Mouse (Mus musculus): Measurements from ENCODE around the gene Rnf11. TPM values are rescaled to one million over a fixed set of nuclear protein-coding genes. Genes with fewer than 3 reads are reported as not detected.

Rnf11 gene
- total and polyA plus RNA-seq, 3 experiments, result 11.9 to 30.9 (median 13.7) TPM

DNA sequence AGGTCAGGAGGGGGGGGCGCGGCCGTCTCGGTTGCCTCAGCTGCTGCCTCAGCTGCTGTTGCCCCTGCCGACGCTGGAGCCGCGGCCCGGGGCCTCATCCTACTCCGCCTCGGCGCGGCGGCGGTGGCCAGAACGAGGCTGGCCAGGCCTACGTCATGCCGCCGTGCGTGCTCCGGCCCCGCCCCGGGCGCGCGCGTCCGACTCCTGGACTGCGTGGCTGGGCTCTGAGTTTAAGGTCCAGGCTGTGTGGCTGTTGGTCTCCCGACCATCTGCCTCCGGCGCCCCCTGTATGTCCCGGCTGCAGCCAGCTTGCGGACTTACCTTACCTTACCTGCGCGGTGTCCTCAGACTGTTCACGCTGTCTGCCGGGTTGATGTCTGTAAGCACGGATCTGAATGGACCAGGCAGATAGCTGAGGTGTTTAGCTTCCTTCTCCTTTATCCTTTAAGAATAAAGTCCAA is 7.9 kb downstream of the Rnf11 start (continued):
- peak; percentile 19; the same call in 1 of the 2 replicates for TF ChIP-seq MAZ (IDR thresholded peaks at IDR 0.05; ENCODE audit: low read depth, low read length)
- TF ChIP-seq USF2 (conservative IDR thresholded peaks at IDR 0.05; ENCODE audit: low read depth, low read length), result no peak
- no peak for TF ChIP-seq ZC3H11A (IDR thresholded peaks at IDR 0.05; ENCODE audit: low read depth, low read length)
- no peak for TF ChIP-seq KAT2A (IDR thresholded peaks at IDR 0.05; ENCODE audit: insufficient replicate concordance, low read length)
- TF ChIP-seq GABPA (IDR thresholded peaks at IDR 0.05; ENCODE audit: insufficient replicate concordance, low read depth, low read length), result no peak
- peak; percentile 24; the same call in 1 of the 2 replicates for TF ChIP-seq IRF4 (IDR thresholded peaks at IDR 0.05; ENCODE audit: low read depth, low read length)
- TF ChIP-seq PAX5 (IDR thresholded peaks at IDR 0.05; ENCODE audit: low read length), result no peak
- no peak for TF ChIP-seq CHD2 (IDR thresholded peaks at IDR 0.05; ENCODE audit: low read length)

DNA sequence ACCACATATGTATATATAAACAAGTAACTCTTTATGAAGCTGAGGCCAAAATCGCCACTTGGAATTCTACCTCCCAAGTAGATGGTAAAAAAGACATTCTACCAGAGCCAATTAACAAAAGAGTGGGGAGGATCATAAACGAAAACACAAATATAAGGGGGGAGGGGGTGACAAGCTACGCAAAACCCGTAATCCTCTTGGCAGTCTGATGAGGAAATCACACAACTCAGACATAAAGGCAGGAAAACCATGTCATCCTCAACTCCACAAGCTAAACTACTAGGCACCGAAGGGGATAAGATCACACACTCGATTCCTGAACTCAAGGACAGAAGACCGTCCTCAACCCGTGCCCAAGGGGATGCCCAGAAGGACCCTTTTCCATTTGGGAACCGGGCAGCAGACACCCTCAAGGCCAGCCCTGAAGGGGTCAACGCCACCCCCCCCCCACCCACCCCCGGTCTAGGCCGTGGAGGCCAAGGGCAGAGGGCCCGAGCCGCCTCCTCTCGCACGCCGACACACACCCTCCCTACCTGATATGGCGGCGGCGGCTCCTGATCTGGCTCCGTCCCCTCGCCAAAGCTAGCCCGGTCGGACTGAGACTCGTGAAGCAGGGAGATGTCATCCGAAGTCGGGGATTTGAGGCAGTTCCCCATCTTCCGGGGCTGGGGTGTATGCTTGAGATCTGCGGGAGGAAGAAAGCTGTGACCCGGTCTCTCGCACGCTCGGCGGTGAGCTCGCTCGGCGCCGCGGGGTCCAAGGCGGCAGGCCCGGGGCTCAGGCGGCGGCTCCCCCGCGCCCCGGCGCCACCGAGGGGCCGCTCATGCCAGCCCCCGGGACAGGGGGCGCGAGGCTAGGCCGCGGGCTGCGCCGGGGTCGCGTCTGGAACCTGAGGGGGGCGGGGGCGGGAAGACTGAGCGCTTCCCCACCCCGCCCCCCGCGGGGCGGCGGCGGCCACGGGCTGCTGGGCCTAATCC is 8.7 kb downstream of the Rnf11 start:
- Histone ChIP-seq H3K4me1 (ENCODE audit: control insufficient read depth in 1 of 2, insufficient read depth in 2 of 2) (peaks cover 0 to 36% of the 10 kb centered on the region in 2 experiments; a peak in 2 of 4 replicates), H3K79me2 (replicated peaks; ENCODE audit: control insufficient read depth, extremely low read depth, insufficient read depth, poor library complexity, severe bottlenecking) (peaks cover 30% of the 10 kb centered on the region), H3K27me3 (replicated peaks) (peaks cover 15% of the 10 kb centered on the region), H3K9ac (ENCODE audit: insufficient read depth, low read depth) (peak overlapping the region; percentile 99), H3K4me3 (replicated peaks in 1 of 3; ENCODE audit: low read depth in 2 of 3, low read length in 2 of 3, poor library complexity in 1 of 3) (peak overlapping the region; percentile 70 to 96 (median 93)), H3K9me3 (replicated peaks; ENCODE audit: low read length) (no peaks in the 10 kb centered on the region), H3K4me2 (ENCODE audit: insufficient read depth, low read depth, poor library complexity, severe bottlenecking) (peak overlapping the region; percentile 63), H3K27ac (ENCODE audit: insufficient read depth, low read depth) (peak overlapping the region; percentile 0; the same call in 1 of the 2 replicates), H3K36me3 (replicated peaks in 1 of 2; ENCODE audit: control insufficient read depth in 1 of 2, insufficient read depth in 1 of 2, low read length in 1 of 2) (peaks cover 3 to 17% of the 10 kb centered on the region in 2 experiments)
- DNase-seq (ENCODE audit: extremely low read depth), result peak; percentile 24
- TF ChIP-seq MXI1 (IDR thresholded peaks at IDR 0.05; ENCODE audit: low read depth, low read length) (no peak), CHD2 (IDR thresholded peaks at IDR 0.05; ENCODE audit: low read length) (peak; percentile 40; the same call in 1 of the 2 replicates), SIN3A (IDR thresholded peaks at IDR 0.05; ENCODE audit: low read length) (peak; percentile 32; the same call in 1 of the 2 replicates)
- in situ Hi-C loops (cut with MboI; ENCODE audit: low pct_ligation_motif_present, low pct_unique_long_range_greater_than_20kb, low sequenced_read_pairs), result no loop called here
- dilution Hi-C loops (cut with MboI; ENCODE audit: extremely low pct_ligation_motif_present, extremely low pct_unique_long_range_greater_than_20kb, low sequenced_read_pairs), result no loop called here

DNA sequence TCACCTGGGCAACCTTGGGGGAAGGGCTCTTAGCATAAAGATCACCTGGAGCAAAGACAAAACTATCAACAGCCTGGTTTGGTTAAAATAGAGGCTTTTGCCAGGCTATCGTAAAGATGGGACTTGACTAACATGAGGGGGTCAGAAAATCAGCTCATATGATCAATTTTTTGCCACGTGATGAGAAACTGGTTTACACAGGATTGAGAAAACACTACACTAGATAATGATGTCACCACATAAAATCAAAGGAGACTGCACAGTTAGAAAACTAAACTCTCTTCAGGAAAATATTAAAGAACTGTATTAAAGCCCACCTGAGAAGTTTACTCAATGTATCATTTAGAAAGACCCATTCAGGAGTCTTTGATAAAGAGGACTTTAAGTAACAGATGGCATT is 9.4 kb downstream of the Rnf11 start:
- peak overlapping the region; percentile 99; the same call in 1 of the 2 replicates for H3K9ac ChIP-seq (ENCODE audit: insufficient read depth, low read depth)
- H3K79me2 ChIP-seq (replicated peaks; ENCODE audit: control insufficient read depth, extremely low read depth, insufficient read depth, poor library complexity, severe bottlenecking), result peaks cover 35% of the 10 kb centered on the region
- dilution Hi-C loops (cut with MboI; ENCODE audit: extremely low pct_ligation_motif_present, extremely low pct_unique_long_range_greater_than_20kb, low sequenced_read_pairs), result no loop called here
- DNase-seq (ENCODE audit: extremely low read depth), result no peak
- H3K27me3 ChIP-seq (replicated peaks), result peaks cover 15% of the 10 kb centered on the region
- no peaks in the 10 kb centered on the region for H3K9me3 ChIP-seq (replicated peaks; ENCODE audit: low read length)
- H3K4me2 ChIP-seq (ENCODE audit: insufficient read depth, low read depth, poor library complexity, severe bottlenecking), result peak overlapping the region; percentile 78
- in situ Hi-C loops (cut with MboI; ENCODE audit: low pct_ligation_motif_present, low pct_unique_long_range_greater_than_20kb, low sequenced_read_pairs), result no loop called here
- H3K27ac ChIP-seq (ENCODE audit: insufficient read depth, low read depth), result no peak overlapping the region
- TF ChIP-seq SIN3A (IDR thresholded peaks at IDR 0.05; ENCODE audit: low read length) (no peak; the same call in 1 of the 2 replicates), GABPA (IDR thresholded peaks at IDR 0.05; ENCODE audit: insufficient replicate concordance, low read depth, low read length) (no peak), BHLHE40 (IDR thresholded peaks at IDR 0.05; ENCODE audit: low read depth, low read length) (no peak), ZNF384 (IDR thresholded peaks at IDR 0.05; ENCODE audit: low read depth, low read length) (no peak), SMC3 (IDR thresholded peaks at IDR 0.05; ENCODE audit: low read depth, low read length) (no peak), NRF1 (IDR thresholded peaks at IDR 0.05; ENCODE audit: low read depth, low read length) (no peak), UBTF (IDR thresholded peaks at IDR 0.05; ENCODE audit: low read depth, low read length) (no peak), MAFK (IDR thresholded peaks at IDR 0.05; ENCODE audit: insufficient replicate concordance, low read length) (no peak), RCOR1 (conservative IDR thresholded peaks at IDR 0.05; ENCODE audit: low read depth, low read length) (no peak), CTCF (conservative IDR thresholded peaks at IDR 0.05 in 1 of 2, IDR thresholded peaks at IDR 0.05 in 1 of 2; ENCODE audit: low read depth in 2 of 2, low read length in 2 of 2) (no peak), TCF12 (IDR thresholded peaks at IDR 0.05; ENCODE audit: low read depth, low read length) (no peak), MEF2A (IDR thresholded peaks at IDR 0.05; ENCODE audit: borderline replicate concordance, low read depth, low read length) (no peak)
- peak overlapping the region; percentile 70 to 96 (median 93) for H3K4me3 ChIP-seq (replicated peaks in 1 of 3; ENCODE audit: low read depth in 2 of 3, low read length in 2 of 3, poor library complexity in 1 of 3)
- peaks cover 3 to 17% of the 10 kb centered on the region in 2 experiments for H3K36me3 ChIP-seq (replicated peaks in 1 of 2; ENCODE audit: control insufficient read depth in 1 of 2, insufficient read depth in 1 of 2, low read length in 1 of 2)
- H3K4me1 ChIP-seq (ENCODE audit: control insufficient read depth in 1 of 2, insufficient read depth in 2 of 2), result peaks cover 0 to 36% of the 10 kb centered on the region in 2 experiments; a peak in 2 of 4 replicates

Measured in CH12.LX (cell line).